Mouse (Mus musculus) right cerebral cortex, postnatal 14 days (tissue): Measurements from ENCODE around the gene Olfr828.

Experiments
- DNase-seq: peaks from one replicate; pipeline ENCODE4 v3.0.0; 2022

Olfr828 gene

GRCm38 (mm10) chr9:18819426-18819825 lies at the start of gene Olfr828:
Olfr828 (minus strand) TSS chr9:18819526.
- DNase-seq: no peak

- no peak for DNase-seq
Observed at GRCm38 (mm10) chr9:18854633-18855032, 35.3 kb upstream of the Olfr828 start, which contains the start of gene Olfr829. Olfr829 (plus strand) TSS chr9:18854933.

- no peak for DNase-seq
Observed at GRCm38 (mm10) chr9:18785316-18785715, 34.0 kb downstream of the Olfr828 start.

GRCm38 (mm10) chr9:18779476-18779875 lies 39.9 kb downstream of the Olfr828 start:
- peak; percentile 26 for DNase-seq

- DNase-seq: no peak
Observed at GRCm38 (mm10) chr9:18778981-18779380, 40.3 kb downstream of the Olfr828 start.
